Mouse (Mus musculus) E14TG2a.4 (cell line): ENCODE measurements at regions not wholly inside any gene's neighbourhood (a gene's known extent, or its start where the extent isn't known, plus 50 kb on each side); places are given as distances from the start of the nearest gene placed in this dataset.

ENCODE experiments used
- CTCF ChIP-seq: conservative IDR thresholded peaks from 2 replicates; pipeline ENCODE4 v1.5.1; 2014; ENCODE audit warnings: low read length
- POU5F1 ChIP-seq: IDR thresholded peaks from 2 replicates; pipeline ENCODE4 v1.6.1; 2014; ENCODE audit warnings: low read length, borderline replicate concordance

GRCm38 (mm10) chr1:78013396-78013795 is 183.5 kb downstream of the Pax3 start:
- no peak for TF ChIP-seq CTCF
- TF ChIP-seq POU5F1, result no peak
